Comparison of ENCODE assay signal across 22 mouse cellular contexts in genomic region chr19:10056686-10057085, GRCm38 (mm10). TPM values are rescaled to one million over a fixed set of nuclear protein-coding genes. Genes with fewer than 3 reads are reported as not detected.
DNase-seq lines count a peak whose midpoint lies in the region; ATAC-seq and TF ChIP-seq lines count a peak whose summit lies in the region.
"Had no signal": no experiment of that assay in that cellular context is flagged by ENCODE, and none has a peak within 500 bp of the region (broad histone marks: within the 10 kb centered on the region; RNA-seq: fewer than 3 reads in every experiment).

No protein-coding gene starts in this region.

- no peak overlapping the region for H3K4me2 ChIP-seq in liver, embryonic 13.5 days
- no peak overlapping the region for H3K4me2 ChIP-seq in liver, embryonic 12.5 days
- H3K4me2 ChIP-seq in liver, postnatal 0 days (ENCODE audit: low read depth, low read length) = no peak overlapping the region
- H3K4me2 ChIP-seq: embryonic facial prominence, embryonic 13.5 days; forebrain, embryonic 12.5 days; hindbrain, embryonic 12.5 days; limb, embryonic 12.5 days; lung, embryonic 14.5 days; midbrain, embryonic 13.5 days had no signal

- no peak for ATAC-seq in liver, embryonic 13.5 days (ENCODE audit: low read depth)
- ATAC-seq in liver, embryonic 12.5 days = no peak
- ATAC-seq in liver, postnatal 0 days = no peak
- ATAC-seq: midbrain, embryonic 13.5 days had no signal

- 0 out of 2 replicates have a peak, but pooled peaks cover 4% of the 10 kb centered on the region for H3K27me3 ChIP-seq in liver, embryonic 13.5 days
- 0 out of 2 replicates have a peak, but pooled peaks cover 7% of the 10 kb centered on the region for H3K27me3 ChIP-seq in liver, embryonic 12.5 days (replicated peaks)
- H3K27me3 ChIP-seq in liver, postnatal 0 days (ENCODE audit: insufficient read depth, low read length) = no peaks in the 10 kb centered on the region
- H3K27me3 ChIP-seq: embryonic facial prominence, embryonic 13.5 days; forebrain, embryonic 12.5 days; hindbrain, embryonic 12.5 days; limb, embryonic 12.5 days; midbrain, embryonic 13.5 days had no signal

- TF ChIP-seq CTCF in liver, postnatal 0 days (IDR thresholded peaks at IDR 0.05; ENCODE audit: low read depth) = no peak

- H3K4me1 ChIP-seq in liver, embryonic 13.5 days (replicated peaks) = peaks cover 50% of the 10 kb centered on the region
- H3K4me1 ChIP-seq in liver, embryonic 12.5 days = peaks cover 32% of the 10 kb centered on the region
- H3K4me1 ChIP-seq in liver, postnatal 0 days (ENCODE audit: insufficient read depth) = peaks cover 25% of the 10 kb centered on the region
- H3K4me1 ChIP-seq: embryonic facial prominence, embryonic 13.5 days had no signal

- no peak overlapping the region for H3K9ac ChIP-seq in liver, embryonic 13.5 days
- H3K9ac ChIP-seq in liver, embryonic 12.5 days = no peak overlapping the region
- no peak overlapping the region for H3K9ac ChIP-seq in liver, postnatal 0 days (replicated peaks)
- H3K9ac ChIP-seq: embryonic facial prominence, embryonic 13.5 days; forebrain, embryonic 12.5 days; hindbrain, embryonic 12.5 days; limb, embryonic 12.5 days; lung, embryonic 14.5 days; midbrain, embryonic 13.5 days had no signal

- H3K4me3 ChIP-seq in liver, embryonic 13.5 days (replicated peaks) = no peak overlapping the region
- no peak overlapping the region for H3K4me3 ChIP-seq in liver, embryonic 12.5 days
- no peak overlapping the region for H3K4me3 ChIP-seq in liver, postnatal 0 days (ENCODE audit: low read depth, low read length)
- H3K4me3 ChIP-seq: embryonic facial prominence, embryonic 13.5 days; erythroblast, embryonic 14.5 days; forebrain, embryonic 12.5 days; heart, adult 2 months; hindbrain, embryonic 12.5 days; limb, embryonic 12.5 days; midbrain, embryonic 13.5 days had no signal

- DNase-seq in kidney, adult 18-20 months = peak; percentile 6
- no peak for DNase-seq in kidney, postnatal 10 days
- DNase-seq in liver, embryonic 13.5 days = no peak
- DNase-seq in 3T3-L1 (ENCODE audit: low read depth, low spot score) = peak; percentile 48
- no peak for DNase-seq in liver, postnatal 0 days
- no peak for DNase-seq in adrenal gland, adult 2 months
- DNase-seq: adrenal gland, adult 8-10 months; cerebellum, adult 11-12 months; cerebellum, postnatal 36 days; embryo, embryonic 11 days; gastrocnemius, postnatal 25 days; heart, adult 2 months; lung, embryonic 14.5 days had no signal

- TF ChIP-seq EP300 in liver, postnatal 0 days (IDR thresholded peaks at IDR 0.05; ENCODE audit: low read depth) = no peak

- WGBS in liver, embryonic 13.5 days (ENCODE audit: insufficient replicate concordance) = 70% methylated on average over 3 of the region's 3 CpGs
- 73% methylated on average over 3 of the region's 3 CpGs for whole genome bisulfite sequencing in liver, embryonic 12.5 days (ENCODE audit: insufficient replicate concordance)
- WGBS in liver, postnatal 0 days (ENCODE audit: insufficient replicate concordance) = 71% methylated on average over 3 of the region's 3 CpGs

- peaks cover 18% of the 10 kb centered on the region for H3K36me3 ChIP-seq in liver, embryonic 13.5 days
- peaks cover 31% of the 10 kb centered on the region for H3K36me3 ChIP-seq in liver, embryonic 12.5 days
- H3K36me3 ChIP-seq in liver, postnatal 0 days (replicated peaks; ENCODE audit: insufficient read depth, low read length) = peaks cover 2% of the 10 kb centered on the region; the same call in 1 of the 2 replicates

- H3K9me3 ChIP-seq in liver, embryonic 13.5 days (replicated peaks) = no peaks in the 10 kb centered on the region
- no peaks in the 10 kb centered on the region for H3K9me3 ChIP-seq in liver, embryonic 12.5 days (replicated peaks)
- no peaks in the 10 kb centered on the region for H3K9me3 ChIP-seq in liver, postnatal 0 days (ENCODE audit: low read length)
- H3K9me3 ChIP-seq: embryonic facial prominence, embryonic 13.5 days; forebrain, embryonic 12.5 days; hindbrain, embryonic 12.5 days; limb, embryonic 12.5 days; midbrain, embryonic 13.5 days had no signal

- peak overlapping the region; percentile 55 for H3K27ac ChIP-seq in liver, embryonic 13.5 days
- no peak overlapping the region for H3K27ac ChIP-seq in liver, embryonic 12.5 days
- 0 out of 2 replicates have a peak overlapping the region, but pooled peaks have one; percentile 30 for H3K27ac ChIP-seq in liver, postnatal 0 days (ENCODE audit: low read depth)
- H3K27ac ChIP-seq: embryonic facial prominence, embryonic 13.5 days; forebrain, embryonic 12.5 days; heart, adult 2 months; hindbrain, embryonic 12.5 days; limb, embryonic 12.5 days; midbrain, embryonic 13.5 days had no signal

RNA-seq across cellular contexts. Expression of gene Fads3, which starts 15.3 kb away (rescaled TPM):
- 5.3 and 7.3 TPM in 2 replicates for polyA plus RNA-seq in liver, embryonic 13.5 days (2015; fragmentation: Nextera tagmentation; extraction: Ambion mirVana)
- polyA plus RNA-seq in liver, embryonic 12.5 days (2016; fragmentation: Nextera tagmentation; extraction: Ambion mirVana) = 6.9 and 10.0 TPM in 2 replicates
- polyA plus RNA-seq in liver, postnatal 0 days (2015; fragmentation: Nextera tagmentation; extraction: Ambion mirVana) = 1.7 and 2.0 TPM in 2 replicates
- 10 to 100 TPM; 13.3 to 17.6 TPM for total RNA-seq in adrenal gland, adult 2 months (2021)
- 57.7 and 61.3 TPM in 2 replicates for polyA plus RNA-seq in adrenal gland, adult 2 months (2012; rRNA removed)
- total RNA-seq: monocyte, adult 5-6 weeks; neutrophil, adult 5-6 weeks had no signal

RNA-seq across cellular contexts. Expression of gene Fads2, which starts 44.9 kb away (rescaled TPM):
- polyA plus RNA-seq in liver, embryonic 13.5 days (2015; fragmentation: Nextera tagmentation; extraction: Ambion mirVana) = 66.8 and 76.0 TPM in 2 replicates
- polyA plus RNA-seq in liver, embryonic 12.5 days (2016; fragmentation: Nextera tagmentation; extraction: Ambion mirVana) = 88.4 and 89.9 TPM in 2 replicates
- 203 and 216 TPM in 2 replicates for polyA plus RNA-seq in liver, postnatal 0 days (2015; fragmentation: Nextera tagmentation; extraction: Ambion mirVana)
- total RNA-seq in adrenal gland, adult 2 months (2021) = 1,000 to 10,000 TPM; 1,573 to 1,677 TPM
- 836 and 1,349 TPM in 2 replicates for polyA plus RNA-seq in adrenal gland, adult 2 months (2012; rRNA removed)

RNA-seq across cellular contexts. Expression of gene Rab3il1, which starts 55.2 kb away (rescaled TPM):
- polyA plus RNA-seq in liver, embryonic 13.5 days (2015; fragmentation: Nextera tagmentation; extraction: Ambion mirVana) = 196 and 207 TPM in 2 replicates
- polyA plus RNA-seq in liver, embryonic 12.5 days (2016; fragmentation: Nextera tagmentation; extraction: Ambion mirVana) = 189 and 191 TPM in 2 replicates
- polyA plus RNA-seq in liver, postnatal 0 days (2015; fragmentation: Nextera tagmentation; extraction: Ambion mirVana) = 74.9 and 80.9 TPM in 2 replicates
- 10 to 100 TPM in 1 of 2 experiments, 1 to 10 TPM in 1; 4.1 to 10.3 TPM for total RNA-seq in adrenal gland, adult 2 months (2021)
- polyA plus RNA-seq in adrenal gland, adult 2 months (2012; rRNA removed) = 9.1 and 9.4 TPM in 2 replicates
- total RNA-seq: neutrophil, adult 5-6 weeks had no signal

RNA-seq across cellular contexts. Expression of gene Best1, which starts 55.3 kb away (rescaled TPM):
- polyA plus RNA-seq in liver, embryonic 13.5 days (2015; fragmentation: Nextera tagmentation; extraction: Ambion mirVana) = 0.17 and 0.20 TPM in 2 replicates
- polyA plus RNA-seq in liver, embryonic 12.5 days (2016; fragmentation: Nextera tagmentation; extraction: Ambion mirVana) = 0.17 and 0.32 TPM in 2 replicates
- polyA plus RNA-seq in liver, postnatal 0 days (2015; fragmentation: Nextera tagmentation; extraction: Ambion mirVana) = 0.08 and 0.13 TPM in 2 replicates
- under 1 TPM; 0.17 to 0.62 TPM for total RNA-seq in adrenal gland, adult 2 months (2021)
- polyA plus RNA-seq in adrenal gland, adult 2 months (2012; rRNA removed) = 0.16 and 0.46 TPM in 2 replicates
- total RNA-seq: monocyte, adult 5-6 weeks had no signal
- polyA plus RNA-seq: erythroblast, embryonic 14.5 days had no signal

Comparison
In these comparisons a context has a peak if more than half of its experiments do, and no peak if none do; other contexts are left out.
1. DNase-seq: peak in kidney, adult 18-20 months (single experiment) and 3T3-L1 (single experiment); none in kidney, postnatal 10 days (single experiment), liver, embryonic 13.5 days (single experiment), liver, postnatal 0 days (single experiment) and adrenal gland, adult 2 months (single experiment).